Mouse (Mus musculus): ENCODE measurements around the gene Ddr2.

Ddr2 gene

GRCm38 (mm10) chr1:170110516-170111332, at the start of gene Ddr2:
Gene Ddr2 (minus strand): TSS chr1:170110762.
- peak; percentile 74 to 88 for DNase-seq (ENCODE audit: low spot score in 2 of 2)

GRCm38 (mm10) chr1:170159707-170160106, 49.1 kb upstream of the Ddr2 start:
- no peak for DNase-seq (ENCODE audit: low spot score in 2 of 2)

- DNase-seq (ENCODE audit: low spot score in 2 of 2), result no peak
Observed at GRCm38 (mm10) chr1:170155761-170156160, 45.2 kb upstream of the Ddr2 start.

- DNase-seq (ENCODE audit: low spot score in 2 of 2), result no peak
Observed at GRCm38 (mm10) chr1:170155298-170155697, 44.7 kb upstream of the Ddr2 start.

- no peak for DNase-seq (ENCODE audit: low spot score in 2 of 2)
Observed at GRCm38 (mm10) chr1:170153986-170154385, 43.4 kb upstream of the Ddr2 start.

GRCm38 (mm10) chr1:170152552-170152951, 42.0 kb upstream of the Ddr2 start:
- no peak for DNase-seq (ENCODE audit: low spot score in 2 of 2)

GRCm38 (mm10) chr1:170150870-170151269, 40.3 kb upstream of the Ddr2 start:
- no peak for DNase-seq (ENCODE audit: low spot score in 2 of 2)

GRCm38 (mm10) chr1:170149756-170150155, 39.2 kb upstream of the Ddr2 start:
- DNase-seq (ENCODE audit: low spot score in 2 of 2), result no peak

GRCm38 (mm10) chr1:170148536-170148935, 38.0 kb upstream of the Ddr2 start:
- no peak for DNase-seq (ENCODE audit: low spot score in 2 of 2)

- peak in 1 of 2 experiments; percentile 26 for DNase-seq (ENCODE audit: low spot score in 2 of 2)
Observed at GRCm38 (mm10) chr1:170147651-170148448, 37.3 kb upstream of the Ddr2 start.

- no peak for DNase-seq (ENCODE audit: low spot score in 2 of 2)
Observed at GRCm38 (mm10) chr1:170145606-170146005, 35.0 kb upstream of the Ddr2 start.

GRCm38 (mm10) chr1:170142256-170142871, 31.8 kb upstream of the Ddr2 start:
- no peak for DNase-seq (ENCODE audit: low spot score in 2 of 2)

GRCm38 (mm10) chr1:170141626-170142025, 31.1 kb upstream of the Ddr2 start:
- DNase-seq (ENCODE audit: low spot score in 2 of 2), result no peak

GRCm38 (mm10) chr1:170136351-170137009, 25.9 kb upstream of the Ddr2 start:
- DNase-seq (ENCODE audit: low spot score in 2 of 2), result peak; percentile 63 to 77

- DNase-seq (ENCODE audit: low spot score in 2 of 2), result no peak
Observed at GRCm38 (mm10) chr1:170134264-170134663, 23.7 kb upstream of the Ddr2 start.

GRCm38 (mm10) chr1:170130962-170131361, 20.4 kb upstream of the Ddr2 start:
- DNase-seq (ENCODE audit: low spot score in 2 of 2), result no peak

- DNase-seq (ENCODE audit: low spot score in 2 of 2), result no peak
Observed at GRCm38 (mm10) chr1:170124644-170125043, 14.1 kb upstream of the Ddr2 start.

GRCm38 (mm10) chr1:170113616-170114015, 3.1 kb upstream of the Ddr2 start:
- no peak for DNase-seq (ENCODE audit: low spot score in 2 of 2)

GRCm38 (mm10) chr1:170112261-170112660, 1.7 kb upstream of the Ddr2 start:
- no peak for DNase-seq (ENCODE audit: low spot score in 2 of 2)

- peak in 1 of 2 experiments; percentile 20 for DNase-seq (ENCODE audit: low spot score in 2 of 2)
Observed at GRCm38 (mm10) chr1:170111651-170112226, 1.2 kb upstream of the Ddr2 start.

- peak in 1 of 2 experiments; percentile 30 for DNase-seq (ENCODE audit: low spot score in 2 of 2)
Observed at GRCm38 (mm10) chr1:170109776-170110515, 616 bp downstream of the Ddr2 start.
